Mouse (Mus musculus) spleen, postnatal 14 days (tissue): ENCODE data around the gene Ptpn14.

Source experiments
- DNase-seq, 2 experiments: peaks; one replicate each; pipeline ENCODE4 v3.0.0; 2021 to 2022; ENCODE audit warnings: low spot score in 2 of 2

Gene Ptpn14

GRCm38 (mm10) chr1:189898708-189899107 is 170.6 kb downstream of the Ptpn14 start:
- DNase-seq: no peak

GRCm38 (mm10) chr1:189899526-189899925 is 171.5 kb downstream of the Ptpn14 start:
- no peak for DNase-seq

- no peak for DNase-seq
These were observed 174.3 kb downstream of the Ptpn14 start for GRCm38 (mm10) chr1:189902413-189902812.

- DNase-seq: no peak
These were observed 175.1 kb downstream of the Ptpn14 start for GRCm38 (mm10) chr1:189903169-189903568.

DNA sequence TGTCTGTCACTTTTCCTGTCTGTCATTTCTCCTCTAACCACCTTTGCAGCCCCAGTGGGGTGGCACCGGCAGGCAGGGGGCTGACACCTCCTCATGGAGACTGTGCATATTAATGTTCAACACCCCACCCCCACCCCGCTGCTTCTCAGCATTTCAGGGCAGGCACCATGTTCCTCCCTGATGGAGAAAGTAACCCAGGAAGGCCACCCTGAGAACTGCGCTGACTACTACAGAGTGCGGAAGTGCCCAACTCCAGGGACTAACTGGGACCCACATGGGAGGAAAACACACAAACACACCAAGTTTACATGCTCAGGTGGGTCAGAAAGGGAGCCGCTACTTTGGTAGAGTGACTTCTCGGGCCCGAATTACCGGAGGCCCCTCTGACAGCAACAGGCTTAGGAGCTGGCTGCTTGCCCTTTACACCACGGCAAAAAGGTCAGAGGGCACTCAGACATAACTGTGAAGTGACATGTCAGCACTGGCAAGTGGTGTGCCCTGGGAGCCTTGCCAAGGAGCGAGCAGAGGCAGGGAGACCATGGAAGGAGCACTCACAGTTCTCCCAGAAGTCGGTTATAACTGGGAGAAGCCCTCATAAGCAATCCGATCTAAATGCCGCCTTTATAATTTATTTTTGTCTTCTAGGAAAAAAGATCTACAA is 182.7 kb downstream of the Ptpn14 start:
- no peak for DNase-seq

DNA sequence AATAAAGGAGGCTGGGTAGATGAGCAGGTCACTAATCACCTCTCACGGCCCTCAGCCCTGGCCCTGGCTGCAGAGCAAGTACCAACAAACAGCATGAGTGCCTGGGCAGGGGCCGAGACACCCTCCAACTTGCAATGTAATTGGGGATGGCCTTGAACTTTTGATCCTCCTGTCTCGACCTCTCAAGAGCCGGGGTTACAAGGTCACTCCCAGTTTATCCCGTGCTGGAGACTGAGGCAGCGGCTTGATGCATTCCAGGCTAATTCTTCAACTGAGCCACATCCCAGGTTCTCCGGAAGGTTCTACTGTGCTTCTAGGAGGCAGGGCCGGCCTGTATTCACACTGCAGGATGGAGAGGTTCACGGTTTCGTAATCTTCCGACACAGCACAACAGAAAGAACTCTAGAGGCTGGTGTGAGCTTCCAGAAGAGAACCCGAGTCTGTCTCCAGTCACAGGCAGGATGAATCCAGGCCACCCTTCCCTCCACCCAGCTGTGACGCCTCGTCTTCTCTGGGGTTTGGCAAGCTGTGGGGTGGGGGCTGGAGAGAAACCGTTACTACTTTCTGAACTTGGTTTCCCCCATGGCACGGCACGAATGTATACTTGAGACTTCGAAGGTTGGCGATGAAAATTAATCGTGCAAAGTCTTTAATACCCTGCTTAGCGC is 185.2 kb downstream of the Ptpn14 start:
- no peak for DNase-seq

DNA sequence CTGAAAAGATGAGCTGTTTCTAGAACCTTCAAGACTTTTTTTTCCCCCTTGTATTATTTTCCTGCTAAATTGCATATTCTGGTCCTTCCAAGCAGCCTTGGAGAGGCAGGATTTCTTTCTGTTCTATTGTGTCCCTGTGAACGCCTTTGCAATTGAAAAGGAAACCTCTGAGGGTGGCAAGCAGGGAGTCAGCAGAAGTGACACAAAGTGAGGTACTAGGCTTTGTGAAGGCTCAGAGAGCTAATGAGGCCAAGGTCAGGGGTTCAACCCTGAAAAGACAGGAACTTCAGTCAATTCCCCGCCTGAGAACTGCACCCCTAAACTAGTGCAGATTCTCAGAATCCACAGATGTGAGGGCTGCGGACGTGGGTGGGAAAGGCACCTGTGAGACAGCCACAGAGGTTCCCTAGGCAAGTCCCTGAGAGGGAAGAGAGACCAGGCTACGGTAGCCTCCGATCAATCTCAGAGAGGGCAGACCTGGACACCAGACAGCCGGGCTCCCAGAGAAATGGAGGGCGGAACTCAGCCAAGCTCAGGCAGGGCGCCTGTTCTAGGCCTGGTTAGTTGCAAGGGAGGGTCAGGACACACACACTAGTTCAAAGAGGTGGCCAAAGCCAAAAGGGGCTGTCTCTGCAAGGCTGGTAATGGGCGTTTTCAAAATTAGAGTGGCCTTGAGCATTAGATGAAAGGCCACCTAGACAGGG is 188.5 kb downstream of the Ptpn14 start:
- no peak for DNase-seq

DNA sequence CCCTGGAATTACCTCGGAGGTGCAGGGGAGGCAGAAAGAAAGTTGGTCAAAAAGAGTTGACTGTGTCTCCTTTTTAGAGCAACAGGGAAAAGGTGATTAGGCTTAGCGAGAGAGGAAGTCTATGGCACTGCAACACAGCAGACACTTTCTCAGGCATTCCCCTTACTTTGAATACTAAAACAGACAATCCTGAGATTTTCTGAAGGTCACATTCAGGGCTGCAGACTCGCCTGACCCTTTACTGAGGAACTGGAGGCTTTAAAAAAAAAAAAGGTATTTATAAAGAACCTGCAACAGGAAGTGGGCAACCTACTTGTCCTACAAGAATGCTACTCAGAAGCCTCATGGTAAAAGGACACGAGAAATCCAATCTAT is 189.0 kb downstream of the Ptpn14 start:
- no peak for DNase-seq

DNA sequence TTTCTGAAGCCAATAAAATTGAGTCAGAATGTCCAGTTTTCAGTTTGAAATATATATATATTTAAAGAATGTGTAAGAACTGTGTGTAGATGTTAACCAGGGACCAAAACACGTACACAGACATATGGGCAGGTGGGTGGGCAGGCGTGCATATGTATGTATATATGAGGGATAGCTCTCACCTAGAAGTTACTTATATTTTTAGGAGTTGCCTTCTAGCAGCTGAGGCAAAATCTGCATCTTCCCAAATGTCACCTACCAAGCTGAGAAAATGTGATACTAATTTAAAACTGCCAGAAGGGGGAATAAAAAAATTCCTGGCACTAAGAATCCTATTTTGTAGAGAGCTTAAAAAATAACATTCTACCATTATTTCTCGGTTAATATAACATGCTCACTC is 191.7 kb downstream of the Ptpn14 start:
- DNase-seq: no peak

GRCm38 (mm10) chr1:189920701-189921567 is 192.9 kb downstream of the Ptpn14 start:
- DNase-seq: no peak

DNA sequence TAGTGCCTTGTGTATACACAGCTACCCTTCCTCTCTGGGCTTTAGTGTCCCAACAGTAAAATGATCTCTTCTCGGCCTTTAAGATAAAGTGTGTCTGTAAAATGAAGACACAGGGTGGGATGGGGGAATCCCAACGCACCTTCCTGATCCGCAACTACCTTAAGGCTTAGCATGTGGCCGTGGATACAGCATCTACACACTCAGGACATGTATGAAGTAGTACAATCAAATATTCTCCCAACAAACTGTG is 193.4 kb downstream of the Ptpn14 start:
- no peak for DNase-seq

GRCm38 (mm10) chr1:189921818-189922592 is 193.9 kb downstream of the Ptpn14 start, which contains the start of gene Smyd2:
TSS of gene Smyd2 (minus strand) at chr1:189922363.
- peak in 1 of 2 experiments; percentile 12 for DNase-seq

DNA sequence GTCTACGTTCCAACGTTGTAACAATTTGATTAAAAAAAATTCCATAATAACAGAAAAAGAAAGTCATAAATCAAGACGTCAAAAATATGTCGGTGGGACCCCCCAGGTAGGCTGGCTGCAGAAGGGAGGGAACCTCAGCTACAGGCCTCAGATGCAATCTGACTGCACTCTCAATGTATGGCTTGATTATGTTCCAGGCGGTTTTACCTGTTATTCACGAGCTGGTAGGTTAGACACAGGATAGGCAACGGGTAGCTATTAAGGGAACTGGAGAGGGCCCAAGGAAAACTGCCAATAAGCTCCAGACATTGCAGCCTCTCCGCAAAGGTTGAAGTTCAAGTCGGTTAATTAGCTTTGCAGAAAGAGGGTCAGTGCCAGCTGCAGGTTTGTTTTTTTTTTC is 194.7 kb downstream of the Ptpn14 start:
- no peak for DNase-seq

- no peak for DNase-seq
These were observed 195.1 kb downstream of the Ptpn14 start for GRCm38 (mm10) chr1:189923157-189923556.

DNA sequence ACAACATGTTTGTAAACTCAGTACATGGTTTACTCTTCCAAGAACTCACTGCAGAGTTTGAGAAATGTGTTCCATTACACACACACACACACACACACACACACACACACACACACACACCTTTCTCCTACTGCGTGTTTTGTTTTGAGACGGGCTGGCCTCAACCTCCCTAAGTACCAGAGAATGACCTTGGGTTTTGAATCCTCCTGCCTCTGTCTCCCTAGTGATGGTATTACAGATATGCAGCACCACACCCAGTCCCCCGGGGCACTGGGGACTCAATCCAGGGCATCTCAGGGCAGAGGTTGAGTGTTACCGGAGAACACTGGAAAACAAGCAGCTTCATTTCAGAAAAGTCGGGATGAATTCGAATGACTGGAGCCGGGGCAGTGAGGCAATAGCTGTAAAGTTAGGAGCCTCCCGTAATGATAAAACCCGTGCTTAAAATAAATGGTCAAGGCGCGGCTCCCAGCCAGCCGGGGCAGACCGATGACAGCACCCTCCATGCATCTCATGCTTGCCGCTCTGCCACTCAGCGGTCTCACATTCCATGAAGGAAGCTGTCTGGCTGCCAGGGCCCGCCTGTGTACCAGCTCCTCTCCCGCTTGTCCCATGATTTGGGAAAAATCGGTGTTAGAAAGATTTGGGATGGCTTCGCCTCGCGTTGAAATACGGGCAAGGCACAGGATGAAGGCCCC is 196.0 kb downstream of the Ptpn14 start:
- no peak for DNase-seq

DNA sequence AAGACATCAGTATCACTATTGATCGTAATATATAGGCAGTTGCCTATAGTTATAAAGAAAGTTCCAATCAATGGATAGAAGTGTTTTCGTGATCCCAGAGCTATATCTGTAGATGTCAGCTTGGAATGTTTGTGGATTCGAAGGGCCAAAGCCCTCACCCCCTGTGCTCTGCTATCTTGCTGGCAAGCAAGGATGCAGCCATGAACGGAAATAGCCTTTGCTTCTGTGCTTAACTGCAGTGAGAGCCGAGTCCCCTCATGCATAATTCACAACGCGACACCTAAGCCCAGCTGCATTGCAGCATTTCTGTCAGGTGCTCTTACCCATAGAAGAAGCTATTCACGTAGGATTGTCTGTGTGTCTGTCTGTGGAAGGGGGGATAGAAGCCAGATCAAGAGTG is 198.2 kb downstream of the Ptpn14 start:
- DNase-seq: no peak
